Mouse (Mus musculus): ENCODE measurements around the gene Pkn3. TPM values are rescaled to one million over a fixed set of nuclear protein-coding genes. Genes with fewer than 3 reads are reported as not detected.

Gene Pkn3
- polyA plus RNA-seq, 2 experiments, result 5.9 to 26.9 TPM

- Histone ChIP-seq H3K4me2 (replicated peaks; ENCODE audit: low read depth, low read length, severe bottlenecking) (no peak overlapping the region), H3K27me3 (ENCODE audit: control insufficient read depth, insufficient read depth, low read length) (no peaks in the 10 kb centered on the region), H3K9ac (ENCODE audit: low read depth, low read length, severe bottlenecking) (no peak overlapping the region), H3K27ac (replicated peaks; ENCODE audit: low read depth, low read length) (no peak overlapping the region), H3K36me3 (ENCODE audit: control insufficient read depth, insufficient read depth, low read length) (peaks cover 16% of the 10 kb centered on the region), H3K4me1 (ENCODE audit: control insufficient read depth, insufficient read depth, low read length) (no peaks in the 10 kb centered on the region), H3K9me3 (ENCODE audit: control insufficient read depth, low read length) (no peaks in the 10 kb centered on the region), H3K4me3 (replicated peaks; ENCODE audit: low read length) (no peak overlapping the region)
- no peak for DNase-seq (ENCODE audit: low spot score)
- ATAC-seq (ENCODE audit: low FRiP score, low read depth), result no peak
- WGBS, result 91% methylated on average over 4 of the region's 4 CpGs
- TF ChIP-seq POLR2A (IDR thresholded peaks at IDR 0.05; ENCODE audit: borderline replicate concordance, extremely low read depth, insufficient read depth, insufficient read length), result no peak
These were observed 9.8 kb downstream of the Pkn3 start for GRCm38 (mm10) chr2:30087310-30087709.

GRCm38 (mm10) chr2:30091521-30091920 lies 14.0 kb downstream of the Pkn3 start:
- H3K27ac ChIP-seq (replicated peaks; ENCODE audit: low read depth, low read length), result no peak overlapping the region
- ATAC-seq (ENCODE audit: low FRiP score, low read depth), result no peak
- TF ChIP-seq POLR2A (IDR thresholded peaks at IDR 0.05; ENCODE audit: borderline replicate concordance, extremely low read depth, insufficient read depth, insufficient read length), result no peak
- no peaks in the 10 kb centered on the region for H3K9me3 ChIP-seq (ENCODE audit: control insufficient read depth, low read length)
- peaks cover 5% of the 10 kb centered on the region; the same call in 1 of the 2 replicates for H3K4me1 ChIP-seq (ENCODE audit: control insufficient read depth, insufficient read depth, low read length)
- no peak overlapping the region for H3K4me3 ChIP-seq (replicated peaks; ENCODE audit: low read length)
- DNase-seq (ENCODE audit: low spot score), result no peak
- H3K4me2 ChIP-seq (replicated peaks; ENCODE audit: low read depth, low read length, severe bottlenecking), result no peak overlapping the region
- H3K27me3 ChIP-seq (ENCODE audit: control insufficient read depth, insufficient read depth, low read length), result no peaks in the 10 kb centered on the region
- peaks cover 18% of the 10 kb centered on the region for H3K36me3 ChIP-seq (ENCODE audit: control insufficient read depth, insufficient read depth, low read length)
- no peak overlapping the region for H3K9ac ChIP-seq (ENCODE audit: low read depth, low read length, severe bottlenecking)
- 96% methylated on average over 12 of the region's 12 CpGs for WGBS

- Histone ChIP-seq H3K9ac (ENCODE audit: low read depth, low read length, severe bottlenecking) (no peak overlapping the region), H3K36me3 (ENCODE audit: control insufficient read depth, insufficient read depth, low read length) (peaks cover 23% of the 10 kb centered on the region), H3K27ac (replicated peaks; ENCODE audit: low read depth, low read length) (no peak overlapping the region), H3K4me1 (ENCODE audit: control insufficient read depth, insufficient read depth, low read length) (peaks cover 5% of the 10 kb centered on the region; the same call in 1 of the 2 replicates), H3K27me3 (ENCODE audit: control insufficient read depth, insufficient read depth, low read length) (no peaks in the 10 kb centered on the region), H3K4me3 (replicated peaks; ENCODE audit: low read length) (peak overlapping the region; percentile 64), H3K9me3 (ENCODE audit: control insufficient read depth, low read length) (no peaks in the 10 kb centered on the region), H3K4me2 (replicated peaks; ENCODE audit: low read depth, low read length, severe bottlenecking) (peak overlapping the region; percentile 82)
- DNase-seq (ENCODE audit: low spot score) (no peak), ATAC-seq (ENCODE audit: low FRiP score, low read depth) (no peak)
- TF ChIP-seq POLR2A (IDR thresholded peaks at IDR 0.05; ENCODE audit: borderline replicate concordance, extremely low read depth, insufficient read depth, insufficient read length), result no peak
- WGBS, result 50% methylated on average over 6 of the region's 6 CpGs
These were observed 14.9 kb downstream of the Pkn3 start for GRCm38 (mm10) chr2:30092280-30092918.

GRCm38 (mm10) chr2:30093471-30094207 lies 16.2 kb downstream of the Pkn3 start, which contains the start of gene Zdhhc12:
Gene Zdhhc12 (minus strand): TSS chr2:30093648.
- ATAC-seq (ENCODE audit: low FRiP score, low read depth) (peak; percentile 96), DNase-seq (ENCODE audit: low spot score) (peak; percentile 94)
- Histone ChIP-seq H3K27me3 (ENCODE audit: control insufficient read depth, insufficient read depth, low read length) (no peaks in the 10 kb centered on the region), H3K27ac (replicated peaks; ENCODE audit: low read depth, low read length) (peak within 1 kb of the TSS; percentile 50), H3K9ac (ENCODE audit: low read depth, low read length, severe bottlenecking) (peak within 1 kb of the TSS; percentile 60), H3K36me3 (ENCODE audit: control insufficient read depth, insufficient read depth, low read length) (peaks cover 33% of the 10 kb centered on the region), H3K4me1 (ENCODE audit: control insufficient read depth, insufficient read depth, low read length) (peaks cover 5% of the 10 kb centered on the region; the same call in 1 of the 2 replicates), H3K4me2 (replicated peaks; ENCODE audit: low read depth, low read length, severe bottlenecking) (peak within 1 kb of the TSS; percentile 82), H3K9me3 (ENCODE audit: control insufficient read depth, low read length) (no peaks in the 10 kb centered on the region), H3K4me3 (replicated peaks; ENCODE audit: low read length) (peak within 1 kb of the TSS; percentile 64)
- TF ChIP-seq POLR2A (IDR thresholded peaks at IDR 0.05; ENCODE audit: borderline replicate concordance, extremely low read depth, insufficient read depth, insufficient read length), result peak; percentile 37; the same call in 1 of the 2 replicates
- WGBS, result under 1% methylated on average over 40 of the region's 51 CpGs

GRCm38 (mm10) chr2:30094208-30094588 lies 16.7 kb downstream of the Pkn3 start:
- Histone ChIP-seq H3K4me2 (replicated peaks; ENCODE audit: low read depth, low read length, severe bottlenecking) (peak overlapping the region; percentile 82), H3K36me3 (ENCODE audit: control insufficient read depth, insufficient read depth, low read length) (peaks cover 38% of the 10 kb centered on the region), H3K9ac (ENCODE audit: low read depth, low read length, severe bottlenecking) (peak overlapping the region; percentile 60), H3K4me3 (replicated peaks; ENCODE audit: low read length) (peak overlapping the region; percentile 64), H3K27me3 (ENCODE audit: control insufficient read depth, insufficient read depth, low read length) (no peaks in the 10 kb centered on the region), H3K4me1 (ENCODE audit: control insufficient read depth, insufficient read depth, low read length) (peaks cover 5% of the 10 kb centered on the region; the same call in 1 of the 2 replicates), H3K9me3 (ENCODE audit: control insufficient read depth, low read length) (no peaks in the 10 kb centered on the region), H3K27ac (replicated peaks; ENCODE audit: low read depth, low read length) (peak overlapping the region; percentile 50)
- ATAC-seq (ENCODE audit: low FRiP score, low read depth) (no peak), DNase-seq (ENCODE audit: low spot score) (no peak)
- TF ChIP-seq POLR2A (IDR thresholded peaks at IDR 0.05; ENCODE audit: borderline replicate concordance, extremely low read depth, insufficient read depth, insufficient read length), result no peak
- 4% methylated on average over 13 of the region's 13 CpGs for WGBS
